Mouse (Mus musculus) bone marrow macrophage, adult 2 months (primary cell): Measurements from ENCODE around the gene Rab34.

Experiments
- CTCF ChIP-seq: IDR thresholded peaks from 2 replicates; pipeline ENCODE4 v1.5.1; 2012; ENCODE audit warnings: low read depth, mild to moderate bottlenecking, low read length, moderate library complexity
- POLR2A ChIP-seq: IDR thresholded peaks from 2 replicates; pipeline ENCODE4 v1.6.1; 2012; ENCODE audit warnings: mild to moderate bottlenecking, low read depth, low read length, borderline replicate concordance

GRCm38 (mm10) chr11:78210615-78211014 is 22.4 kb downstream of the Rab34 start:
- TF ChIP-seq CTCF (no peak), POLR2A (no peak)
